Mouse (Mus musculus) kidney, adult 2 months (tissue): ENCODE measurements around the gene Trp53.
"Not testable (repeated sequence)": the region's sequence is repeated elsewhere in the genome, so short reads cannot be mapped to it uniquely, and the experiment has no call there.

Experiments
- CTCF ChIP-seq: fragments of 200-500 bp; conservative IDR thresholded peaks from 2 replicates; pipeline ENCODE4 v1.5.1; 2011; ENCODE audit warnings: low read depth, mild to moderate bottlenecking, control low read depth, low read length, moderate library complexity, mixed read lengths; ENCODE audit not compliant: insufficient read depth, insufficient read length
- POLR2A ChIP-seq: fragments of 200-500 bp; IDR thresholded peaks from one replicate; pipeline ENCODE4 v1.6.1; 2011; ENCODE audit warnings: low read depth, low read length, control low read depth

DNA sequence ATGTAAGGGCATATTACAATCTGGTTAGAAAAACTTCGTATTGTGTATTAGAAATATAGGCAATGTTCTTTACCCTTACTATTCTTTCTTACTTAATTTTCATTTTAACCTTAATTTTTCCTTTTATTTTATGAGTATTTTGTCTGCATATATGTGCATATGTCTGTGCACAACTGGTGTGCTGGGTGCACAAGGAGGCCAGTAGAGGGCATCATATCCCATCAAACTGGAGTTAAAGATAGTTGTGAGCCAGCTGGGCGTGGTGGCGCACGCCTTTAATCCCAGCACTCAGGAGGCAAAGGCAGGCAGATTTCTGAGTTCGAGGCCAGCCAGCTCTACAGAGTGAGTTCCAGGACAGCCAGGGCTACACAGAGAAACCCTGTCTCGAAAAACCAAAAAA is 49.4 kb upstream of the Trp53 start:
- not testable (repeated sequence) for TF ChIP-seq POLR2A
- peak; percentile 37; the same call in 1 of the 2 replicates for TF ChIP-seq CTCF
